Mouse (Mus musculus): Measurements from ENCODE around the gene Slc16a7. TPM values are rescaled to one million over a fixed set of nuclear protein-coding genes. Genes with fewer than 3 reads are reported as not detected.

Gene Slc16a7
- polyA plus RNA-seq (2012; rRNA removed) = 2.3 and 2.8 TPM in 2 replicates

GRCm38 (mm10) chr10:125388876-125389786 is at the start of gene Slc16a7:
Gene Slc16a7, minus strand, starts transcription at chr10:125389465.

